Mouse (Mus musculus): Measurements from ENCODE around the gene Sipa1l1. TPM values are rescaled to one million over a fixed set of nuclear protein-coding genes. Genes with fewer than 3 reads are reported as not detected.

The Sipa1l1 gene
- 26.0 and 33.3 TPM in 2 replicates for polyA plus RNA-seq (2016; fragmentation: Nextera tagmentation; extraction: Ambion mirVana)

DNA sequence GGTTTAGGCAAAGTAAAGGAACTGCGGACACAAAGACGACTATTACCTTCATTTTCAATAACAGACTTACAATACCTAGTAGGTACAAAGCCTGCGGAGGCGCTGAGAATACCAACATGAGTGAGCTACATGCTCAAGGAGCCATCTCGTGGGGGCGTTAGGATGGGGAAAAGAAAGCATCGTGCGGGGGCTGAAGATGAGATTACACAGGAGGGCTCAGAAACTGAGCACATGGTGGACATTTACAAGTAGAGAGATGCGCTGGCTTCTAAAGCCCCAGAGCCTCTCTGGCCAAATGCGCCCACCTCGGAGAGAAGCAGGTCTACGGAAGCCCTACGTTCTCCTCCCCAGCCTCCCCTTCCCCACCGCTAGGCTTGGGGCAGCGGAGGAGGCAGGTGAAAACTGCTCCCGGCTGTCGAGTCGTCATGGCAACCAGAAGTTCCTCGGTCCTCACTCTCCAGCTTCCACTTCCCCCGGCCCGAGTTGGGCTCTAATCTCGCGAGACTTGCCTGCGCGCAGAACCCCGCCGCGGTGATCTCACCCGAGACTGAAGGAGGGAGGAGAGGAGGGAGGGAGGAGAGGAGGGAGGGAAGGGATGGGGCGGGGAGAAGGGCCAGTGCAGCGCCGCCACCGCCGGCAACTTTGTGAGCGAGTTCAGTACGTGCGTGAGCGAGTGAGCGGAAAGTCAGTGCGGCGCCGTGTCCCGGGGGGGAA, at the start of gene Sipa1l1:
Gene Sipa1l1 (plus strand): TSS at position 501 of the 714 bp plus-strand sequence.
- Histone ChIP-seq H3K4me3 (peak within 1 kb of the TSS; percentile 89), H3K36me3 (no peaks in the 10 kb centered on the region), H3K27ac (peak within 1 kb of the TSS; percentile 94), H3K27me3 (no peaks in the 10 kb centered on the region), H3K4me2 (replicated peaks) (peak within 1 kb of the TSS; percentile 88), H3K4me1 (peaks cover 29% of the 10 kb centered on the region), H3K9ac (peak within 1 kb of the TSS; percentile 95), H3K9me3 (replicated peaks) (no peaks in the 10 kb centered on the region)
- 2% methylated on average over 30 of the region's 43 CpGs for WGBS
- ATAC-seq (ENCODE audit: low FRiP score) = peak; percentile 89

DNA sequence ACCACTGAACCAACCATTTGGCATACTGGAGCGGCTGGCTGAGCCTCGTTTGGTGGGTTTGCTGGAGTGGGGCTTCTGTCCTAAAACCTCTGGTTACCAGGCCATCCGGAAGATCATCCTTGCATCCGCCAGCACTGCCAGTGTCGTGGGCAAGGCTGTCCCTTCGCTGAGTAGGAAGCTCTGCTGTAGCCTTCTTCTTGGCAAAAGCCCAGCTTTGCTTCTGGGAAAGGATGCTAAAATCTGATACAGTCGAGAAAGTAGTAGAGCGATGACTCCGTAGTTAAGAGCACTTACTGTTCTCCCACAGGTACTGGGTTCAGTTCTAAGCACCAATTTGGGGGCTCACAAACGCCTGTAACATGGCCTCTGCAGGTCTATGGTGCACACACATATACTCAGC, 47.2 kb upstream of the Sipa1l1 start:
- H3K9me3 ChIP-seq (replicated peaks) = no peaks in the 10 kb centered on the region
- WGBS = 81% methylated on average over 10 of the region's 10 CpGs
- H3K9ac ChIP-seq = no peak overlapping the region
- H3K4me2 ChIP-seq (replicated peaks) = no peak overlapping the region
- ATAC-seq (ENCODE audit: low FRiP score) = no peak
- no peaks in the 10 kb centered on the region for H3K36me3 ChIP-seq
- H3K4me1 ChIP-seq = peaks cover 7% of the 10 kb centered on the region
- H3K27ac ChIP-seq = no peak overlapping the region
- no peak overlapping the region for H3K4me3 ChIP-seq
- no peaks in the 10 kb centered on the region for H3K27me3 ChIP-seq

DNA sequence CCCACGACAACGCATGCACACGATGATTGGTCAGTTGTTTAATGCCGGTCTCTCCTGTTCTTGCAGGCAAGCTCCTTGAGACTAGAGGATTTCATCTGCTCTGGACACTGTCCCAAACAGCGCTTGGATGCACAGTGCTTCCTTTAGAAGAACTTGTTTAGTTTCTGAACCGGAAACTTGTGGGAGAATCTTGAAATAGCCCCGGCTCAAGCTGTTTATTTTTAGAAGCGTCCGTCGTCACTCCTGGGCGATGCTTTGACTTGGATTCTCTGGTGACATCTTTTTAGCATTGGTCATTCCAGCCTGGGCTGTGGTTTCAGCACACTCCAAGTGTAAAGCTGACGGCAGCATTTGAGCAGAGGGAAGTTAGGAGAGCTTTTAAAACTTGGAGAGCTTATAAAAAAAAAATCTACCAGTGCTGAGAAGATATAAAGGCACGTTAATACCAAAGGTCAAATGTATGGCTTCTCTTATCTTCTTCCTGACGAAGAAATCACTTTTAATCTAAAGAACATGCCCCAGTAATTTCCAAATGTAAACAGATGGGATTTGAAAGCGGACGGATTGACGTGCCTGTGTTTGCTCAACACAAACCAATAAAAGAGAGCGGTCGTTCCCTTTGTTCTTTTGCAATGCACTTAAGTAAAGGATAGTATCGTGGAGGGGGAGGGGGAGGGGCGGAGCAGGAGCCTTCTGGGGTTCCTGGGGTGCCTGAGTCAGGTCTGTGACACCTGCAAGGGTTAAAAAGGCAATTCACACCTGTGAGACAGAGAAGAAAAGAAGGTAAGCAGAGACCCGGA, 46.5 kb upstream of the Sipa1l1 start:
- 0 out of 2 replicates have a peak overlapping the region, but pooled peaks have one; percentile 17 for H3K4me2 ChIP-seq (replicated peaks)
- no peak for ATAC-seq (ENCODE audit: low FRiP score)
- no peak overlapping the region for H3K4me3 ChIP-seq
- H3K27ac ChIP-seq = no peak overlapping the region
- H3K36me3 ChIP-seq = no peaks in the 10 kb centered on the region
- 26% methylated on average over 22 of the region's 22 CpGs for WGBS
- H3K9ac ChIP-seq = no peak overlapping the region
- H3K27me3 ChIP-seq = no peaks in the 10 kb centered on the region
- peaks cover 7% of the 10 kb centered on the region for H3K4me1 ChIP-seq
- H3K9me3 ChIP-seq (replicated peaks) = no peaks in the 10 kb centered on the region

- whole genome bisulfite sequencing = 73% methylated on average over 3 of the region's 3 CpGs
- H3K4me2 ChIP-seq (replicated peaks) = no peak overlapping the region
- ATAC-seq (ENCODE audit: low FRiP score) = no peak
- H3K4me1 ChIP-seq = peaks cover 3% of the 10 kb centered on the region
- no peaks in the 10 kb centered on the region for H3K27me3 ChIP-seq
- no peaks in the 10 kb centered on the region for H3K9me3 ChIP-seq (replicated peaks)
- H3K27ac ChIP-seq = no peak overlapping the region
- H3K36me3 ChIP-seq = no peaks in the 10 kb centered on the region
- H3K4me3 ChIP-seq = no peak overlapping the region
- H3K9ac ChIP-seq = no peak overlapping the region
These were observed 42.3 kb upstream of the Sipa1l1 start for GRCm38 (mm10) chr12:82126796-82127195.

GRCm38 (mm10) chr12:82139234-82140166, 29.6 kb upstream of the Sipa1l1 start:
- 92% methylated on average over 17 of the region's 17 CpGs for WGBS
- no peak for ATAC-seq (ENCODE audit: low FRiP score)
- H3K27me3 ChIP-seq = no peaks in the 10 kb centered on the region

GRCm38 (mm10) chr12:82143371-82143770, 25.7 kb upstream of the Sipa1l1 start:
- H3K4me2 ChIP-seq (replicated peaks) = no peak overlapping the region
- WGBS = 94% methylated on average over 3 of the region's 3 CpGs
- no peak overlapping the region for H3K9ac ChIP-seq
- H3K27ac ChIP-seq = no peak overlapping the region
- no peaks in the 10 kb centered on the region for H3K9me3 ChIP-seq (replicated peaks)
- no peaks in the 10 kb centered on the region for H3K27me3 ChIP-seq
- no peaks in the 10 kb centered on the region for H3K36me3 ChIP-seq
- no peak overlapping the region for H3K4me3 ChIP-seq
- ATAC-seq (ENCODE audit: low FRiP score) = no peak
- H3K4me1 ChIP-seq = peaks cover 12% of the 10 kb centered on the region; the same call in 1 of the 2 replicates

More at GRCm38 (mm10) chr12:82139234-82140166, 29.6 kb upstream of the Sipa1l1 start:
- Histone ChIP-seq H3K4me1 (no peaks in the 10 kb centered on the region), H3K4me3 (no peak overlapping the region), H3K36me3 (no peaks in the 10 kb centered on the region), H3K9me3 (replicated peaks) (0 out of 2 replicates have a peak, but pooled peaks cover 2% of the 10 kb centered on the region), H3K27ac (no peak overlapping the region), H3K4me2 (replicated peaks) (no peak overlapping the region), H3K9ac (no peak overlapping the region)

DNA sequence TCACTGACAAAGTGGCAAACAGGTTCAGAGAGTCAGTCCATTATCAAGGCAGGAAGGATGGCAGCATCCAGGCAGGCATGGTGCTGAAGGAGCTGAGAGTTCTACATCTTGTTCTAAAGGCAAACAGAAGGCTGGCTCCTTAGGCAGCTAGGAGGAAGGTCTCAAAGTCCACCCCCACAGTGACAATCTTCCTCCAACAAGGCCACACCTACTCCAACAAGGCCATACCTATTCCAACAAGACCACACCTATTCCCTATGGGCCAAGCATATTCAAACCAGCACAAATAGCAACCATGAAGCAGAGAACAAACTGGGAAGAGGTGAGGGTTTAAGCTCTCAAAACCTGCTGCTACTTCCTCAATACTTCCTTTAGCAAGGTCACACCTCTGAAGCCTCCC, 23.9 kb upstream of the Sipa1l1 start:
- no peak overlapping the region for H3K27ac ChIP-seq
- H3K4me2 ChIP-seq (replicated peaks) = no peak overlapping the region
- no peak overlapping the region for H3K4me3 ChIP-seq
- H3K36me3 ChIP-seq = no peaks in the 10 kb centered on the region
- no peak for ATAC-seq (ENCODE audit: low FRiP score)
- H3K4me1 ChIP-seq = peaks cover 12% of the 10 kb centered on the region; the same call in 1 of the 2 replicates
- H3K27me3 ChIP-seq = no peaks in the 10 kb centered on the region
- H3K9me3 ChIP-seq (replicated peaks) = no peaks in the 10 kb centered on the region
- H3K9ac ChIP-seq = no peak overlapping the region

DNA sequence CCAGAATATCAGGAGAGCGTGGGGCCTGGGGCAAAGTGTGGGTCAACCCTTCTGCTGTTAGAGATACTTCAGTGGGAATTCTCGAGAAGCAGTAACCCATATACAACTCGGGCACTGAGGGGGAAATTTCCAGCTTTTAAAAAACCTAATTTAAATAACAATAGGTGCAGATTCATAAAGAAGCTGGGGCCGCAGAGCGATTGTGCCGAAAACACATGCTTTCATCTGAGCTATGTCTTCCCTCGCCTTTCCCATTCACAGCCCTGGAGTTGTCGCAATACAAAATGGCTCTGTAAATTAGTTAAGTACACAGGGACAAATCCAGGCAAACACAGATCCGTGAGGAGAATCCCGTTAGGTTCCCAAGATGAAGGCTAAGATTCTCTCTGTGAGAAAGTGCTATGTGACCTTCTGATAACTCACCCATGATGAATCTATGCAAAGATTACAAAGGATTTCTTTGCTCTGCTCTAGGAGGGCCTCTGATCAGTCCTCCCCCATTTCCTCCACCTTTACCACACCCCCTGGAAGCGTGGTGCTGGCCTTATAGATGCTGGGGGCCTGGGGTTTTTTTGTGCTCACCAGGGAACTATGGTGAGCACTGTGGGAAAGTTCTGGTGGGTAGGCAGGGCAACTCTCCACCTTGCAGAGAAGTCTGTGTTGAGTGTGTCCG, 22.0 kb upstream of the Sipa1l1 start:
- H3K4me1 ChIP-seq = peaks cover 16% of the 10 kb centered on the region; the same call in 1 of the 2 replicates
- WGBS = 39% methylated on average over 12 of the region's 12 CpGs
- ATAC-seq (ENCODE audit: low FRiP score) = no peak; the same call in 1 of the 2 replicates
- no peak overlapping the region for H3K4me3 ChIP-seq
- H3K9ac ChIP-seq = no peak overlapping the region
- no peaks in the 10 kb centered on the region for H3K27me3 ChIP-seq
- no peaks in the 10 kb centered on the region for H3K36me3 ChIP-seq
- H3K27ac ChIP-seq = no peak overlapping the region
- H3K4me2 ChIP-seq (replicated peaks) = no peak overlapping the region
- no peaks in the 10 kb centered on the region for H3K9me3 ChIP-seq (replicated peaks)

GRCm38 (mm10) chr12:82148328-82148930, 20.7 kb upstream of the Sipa1l1 start:
- Histone ChIP-seq H3K27ac (no peak overlapping the region), H3K4me1 (peaks cover 16% of the 10 kb centered on the region; the same call in 1 of the 2 replicates), H3K4me3 (no peak overlapping the region), H3K9me3 (replicated peaks) (no peaks in the 10 kb centered on the region), H3K9ac (no peak overlapping the region), H3K4me2 (replicated peaks) (no peak overlapping the region), H3K27me3 (no peaks in the 10 kb centered on the region), H3K36me3 (no peaks in the 10 kb centered on the region)
- WGBS = 77% methylated on average over 8 of the region's 8 CpGs
- ATAC-seq (ENCODE audit: low FRiP score) = no peak

DNA sequence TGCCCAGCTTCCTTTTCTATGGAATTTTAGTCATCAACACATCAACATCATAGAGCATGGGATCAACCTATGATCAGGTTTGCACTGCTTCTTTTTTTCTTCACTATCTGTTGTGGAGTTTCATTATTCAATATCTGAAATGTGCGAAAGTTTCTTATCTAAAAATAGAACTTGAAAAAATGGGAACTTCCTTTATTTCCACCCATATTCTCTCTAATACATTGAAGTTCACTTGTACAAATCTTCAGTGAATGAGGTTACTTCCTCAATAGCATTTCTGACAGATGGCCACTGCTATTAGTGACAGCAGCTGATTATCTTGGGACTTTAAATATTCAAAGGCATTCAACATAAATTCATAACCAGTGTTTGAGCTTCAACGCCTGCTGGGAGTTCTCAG, 18.1 kb upstream of the Sipa1l1 start:
- Histone ChIP-seq H3K36me3 (no peaks in the 10 kb centered on the region), H3K9ac (no peak overlapping the region), H3K4me3 (no peak overlapping the region), H3K4me2 (replicated peaks) (no peak overlapping the region), H3K27me3 (no peaks in the 10 kb centered on the region), H3K4me1 (peaks cover 16% of the 10 kb centered on the region; the same call in 1 of the 2 replicates), H3K9me3 (replicated peaks) (no peaks in the 10 kb centered on the region), H3K27ac (no peak overlapping the region)
- no peak for ATAC-seq (ENCODE audit: low FRiP score)
- WGBS = 83% methylated on average over 2 of the region's 2 CpGs

DNA sequence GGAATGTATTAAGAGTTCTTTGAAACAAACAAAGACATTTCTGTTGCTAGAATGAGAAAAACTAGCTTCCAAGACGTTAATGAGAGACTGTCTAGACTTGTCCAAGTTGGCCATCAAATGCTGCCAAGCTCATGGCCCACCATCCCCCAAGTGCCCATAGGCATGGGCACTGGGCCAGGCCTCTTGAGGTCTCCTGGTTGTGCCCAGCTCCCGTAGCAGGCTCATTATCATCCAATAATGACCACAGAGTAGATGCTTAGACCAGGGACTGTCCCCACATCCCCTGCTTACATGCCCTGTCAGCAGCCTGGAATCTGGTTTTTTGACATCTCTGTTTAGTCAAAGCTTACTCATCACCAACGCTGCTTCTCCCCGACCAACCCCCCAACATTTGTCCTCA, 14.6 kb upstream of the Sipa1l1 start:
- Histone ChIP-seq H3K9me3 (replicated peaks) (no peaks in the 10 kb centered on the region), H3K36me3 (no peaks in the 10 kb centered on the region), H3K27me3 (no peaks in the 10 kb centered on the region), H3K27ac (no peak overlapping the region), H3K9ac (no peak overlapping the region), H3K4me3 (no peak overlapping the region), H3K4me2 (replicated peaks) (no peak overlapping the region), H3K4me1 (0 out of 2 replicates have a peak, but pooled peaks cover 4% of the 10 kb centered on the region)
- 84% methylated on average over 4 of the region's 4 CpGs for WGBS
- ATAC-seq (ENCODE audit: low FRiP score) = no peak
